Comparison of ENCODE assay signal across 28 mouse cellular contexts in the genomic region with DNA sequence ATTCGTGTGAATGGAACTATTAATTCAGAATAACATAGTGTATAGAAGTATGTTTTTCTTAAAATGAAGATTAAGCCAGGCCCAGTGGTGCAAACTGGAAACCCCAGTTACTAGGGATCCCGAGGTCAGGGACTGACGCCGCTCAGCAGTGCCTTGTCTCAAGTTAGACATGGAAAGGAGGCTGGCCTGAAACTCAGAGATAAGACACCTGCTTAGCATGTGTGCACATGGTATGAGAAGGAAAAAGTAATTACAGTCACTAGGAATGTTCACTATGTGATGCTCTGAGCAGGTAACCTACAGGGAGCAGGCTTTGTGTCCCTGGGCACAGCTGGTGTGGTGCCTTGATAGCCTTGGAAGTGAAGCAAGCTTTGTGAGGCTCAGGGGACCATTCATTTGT. TPM values are rescaled to one million over a fixed set of nuclear protein-coding genes. Genes with fewer than 3 reads are reported as not detected.
A peak's percentile ranks its signal among the peaks of the same experiment; 100 is the strongest.
DNase-seq lines count a peak whose midpoint lies in the region; ATAC-seq lines count a peak whose summit lies in the region.
"Had no signal": no experiment of that assay in that cellular context is flagged by ENCODE, and none has a peak within 500 bp of the region (broad histone marks: within the 10 kb centered on the region; RNA-seq: fewer than 3 reads in every experiment).

No protein-coding gene starts in this region.

- 39% methylated on average over 4 of the region's 4 CpGs for WGBS in liver, embryonic 12.5 days (ENCODE audit: insufficient replicate concordance)

- no peaks in the 10 kb centered on the region for H3K27me3 ChIP-seq in liver, embryonic 12.5 days (replicated peaks)
- H3K27me3 ChIP-seq: embryonic facial prominence, embryonic 12.5 days; embryonic facial prominence, embryonic 15.5 days; hindbrain, embryonic 12.5 days; Patski had no signal

- intact Hi-C loops in left cerebral cortex, postnatal 14 days (cut with DNase I), result no loop called here

- H3K36me3 ChIP-seq in liver, embryonic 12.5 days, result peaks cover 97% of the 10 kb centered on the region

- no peak overlapping the region for H3K9ac ChIP-seq in liver, embryonic 12.5 days
- H3K9ac ChIP-seq: embryonic facial prominence, embryonic 12.5 days; embryonic facial prominence, embryonic 15.5 days; forebrain, postnatal 0 days; hindbrain, embryonic 12.5 days had no signal

- no peaks in the 10 kb centered on the region for H3K9me3 ChIP-seq in liver, embryonic 12.5 days (replicated peaks)
- H3K9me3 ChIP-seq: embryonic facial prominence, embryonic 12.5 days; embryonic facial prominence, embryonic 15.5 days; hindbrain, embryonic 12.5 days had no signal

- no peak overlapping the region for H3K4me2 ChIP-seq in liver, embryonic 12.5 days
- H3K4me2 ChIP-seq: embryonic facial prominence, embryonic 12.5 days; embryonic facial prominence, embryonic 15.5 days; heart, embryonic 11.5 days; hindbrain, embryonic 12.5 days had no signal

- DNase-seq in kidney, postnatal 10 days, result peak; percentile 34
- no peak for DNase-seq in kidney, adult 8-10 months
- DNase-seq in liver, result no peak
- DNase-seq in thymus, postnatal 10 days (ENCODE audit: low spot score in 2 of 2), result no peak
- no peak for DNase-seq in left cerebral cortex, postnatal 14 days (ENCODE audit: low spot score in 2 of 2)
- DNase-seq: adrenal gland, postnatal 14 days; cerebellum, adult 11 months; cerebellum, adult 2 months; cerebellum, adult 9-11 months; cerebellum, postnatal 25 days; forebrain, postnatal 0 days; gastrocnemius, adult 2 months; gastrocnemius, postnatal 14 days; heart, adult 11 months had no signal

- H3K27ac ChIP-seq in liver, embryonic 12.5 days, result no peak overlapping the region
- H3K27ac ChIP-seq: embryonic facial prominence, embryonic 12.5 days; embryonic facial prominence, embryonic 15.5 days; gastrocnemius, adult 2 months; hindbrain, embryonic 12.5 days had no signal

- peaks cover 22% of the 10 kb centered on the region for H3K4me1 ChIP-seq in liver, embryonic 12.5 days
- H3K4me1 ChIP-seq: embryonic facial prominence, embryonic 12.5 days; embryonic facial prominence, embryonic 15.5 days; hindbrain, embryonic 12.5 days had no signal

- no peak overlapping the region for H3K4me3 ChIP-seq in liver, embryonic 12.5 days
- H3K4me3 ChIP-seq: embryonic facial prominence, embryonic 12.5 days; embryonic facial prominence, embryonic 15.5 days; gastrocnemius, adult 2 months; hindbrain, embryonic 12.5 days had no signal

- peak; percentile 30; the same call in 1 of the 2 replicates for ATAC-seq in liver, embryonic 12.5 days
- peak; percentile 49 for ATAC-seq in megakaryocyte progenitor cell, adult 5-6 weeks (replicated peaks; ENCODE audit: poor library complexity)
- ATAC-seq: forebrain, embryonic 14.5 days; forebrain, postnatal 0 days; Patski had no signal

RNA-seq across cellular contexts. Expression of a gene that starts 15.2 kb away (rescaled TPM):
- polyA plus RNA-seq in liver, embryonic 12.5 days (2016; fragmentation: Nextera tagmentation; extraction: Ambion mirVana), result 157 and 159 TPM in 2 replicates
- 61.3 and 67.0 TPM in 2 replicates for total RNA-seq in megakaryocyte progenitor cell, adult 5-6 weeks (2015)
- 58.1 and 66.2 TPM in 2 replicates for total RNA-seq in megakaryocyte progenitor cell, adult 5-6 weeks (2017)
- 100 to 1,000 TPM; 127 TPM for total RNA-seq in left cerebral cortex, postnatal 14 days (2021)

RNA-seq across cellular contexts. Expression of a gene that starts 32.7 kb away (rescaled TPM):
- polyA plus RNA-seq in liver, embryonic 12.5 days (2016; fragmentation: Nextera tagmentation; extraction: Ambion mirVana), result 0.06 TPM in 1 of 2 replicates, not detected in the other
- total RNA-seq in megakaryocyte progenitor cell, adult 5-6 weeks (2015), result not detected in 2 replicates
- total RNA-seq in megakaryocyte progenitor cell, adult 5-6 weeks (2017), result not detected in 2 replicates
- total RNA-seq in left cerebral cortex, postnatal 14 days (2021), result under 1 TPM in 1 of 2 experiments, not detected in 1; 0.15 TPM
- total RNA-seq: adrenal gland, adult 18-20 months; adrenal gland, postnatal 14 days; adrenal gland, postnatal 4 days; common myeloid progenitor, adult 5-6 weeks; gastrocnemius, adult 2 months; gastrocnemius, postnatal 14 days; gastrocnemius, postnatal 4 days; hematopoietic stem cell, adult 5-6 weeks had no signal
- polyA plus RNA-seq: embryonic facial prominence, embryonic 12.5 days; embryonic facial prominence, embryonic 15.5 days; heart, postnatal 0 days; hindbrain, embryonic 12.5 days had no signal
